Mouse (Mus musculus) frontal cortex, postnatal 14 days (tissue): ENCODE measurements around the gene Tyw3.

ENCODE experiments used
- DNase-seq, 2 experiments: peaks; one replicate each; pipeline ENCODE4 v3.0.0; 2022; ENCODE audit warnings: low spot score in 2 of 2

Gene Tyw3

GRCm38 (mm10) chr3:154565437-154565836 lies 31.5 kb downstream of the Tyw3 start:
- DNase-seq: no peak

GRCm38 (mm10) chr3:154562192-154562591 lies 34.7 kb downstream of the Tyw3 start:
- DNase-seq: no peak

- no peak for DNase-seq
Observed at GRCm38 (mm10) chr3:154551035-154551411, 45.9 kb downstream of the Tyw3 start.

DNA sequence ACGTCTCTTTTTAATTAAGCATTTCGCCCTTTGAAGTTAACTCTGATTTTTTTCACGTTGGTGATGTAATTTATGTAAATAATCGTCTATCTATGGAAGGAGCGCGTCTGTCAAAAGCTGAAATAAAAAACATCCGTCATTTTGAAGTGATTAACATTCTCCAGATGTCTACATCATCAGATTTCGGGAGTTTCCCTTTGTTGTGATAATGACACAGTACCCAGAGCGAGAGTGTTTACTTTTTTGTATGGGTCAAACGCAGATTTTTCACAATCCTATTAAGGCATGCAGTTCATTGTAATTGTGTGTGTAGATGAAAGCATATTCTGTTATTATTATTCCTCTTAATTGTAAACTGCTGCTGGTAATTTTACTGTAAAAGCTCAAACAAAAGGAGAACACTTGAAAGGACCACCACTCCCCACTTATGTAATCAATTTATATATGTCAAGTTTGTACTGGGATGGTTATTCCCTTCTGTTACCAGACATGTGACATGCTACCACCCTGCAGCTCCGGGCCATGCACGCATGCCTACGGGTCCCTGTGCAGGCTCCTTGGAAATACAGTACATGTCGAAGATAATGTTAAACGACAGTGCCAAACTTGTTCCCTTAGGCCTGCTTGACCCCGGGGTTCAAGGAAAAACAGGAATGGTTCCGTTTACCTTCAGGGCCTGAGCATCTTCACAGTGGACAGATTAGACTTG lies 46.4 kb downstream of the Tyw3 start:
- DNase-seq: no peak

GRCm38 (mm10) chr3:154548868-154549301 lies 48.0 kb downstream of the Tyw3 start:
- DNase-seq: no peak

- no peak for DNase-seq
Observed at GRCm38 (mm10) chr3:154547549-154548426, 49.1 kb downstream of the Tyw3 start.

DNA sequence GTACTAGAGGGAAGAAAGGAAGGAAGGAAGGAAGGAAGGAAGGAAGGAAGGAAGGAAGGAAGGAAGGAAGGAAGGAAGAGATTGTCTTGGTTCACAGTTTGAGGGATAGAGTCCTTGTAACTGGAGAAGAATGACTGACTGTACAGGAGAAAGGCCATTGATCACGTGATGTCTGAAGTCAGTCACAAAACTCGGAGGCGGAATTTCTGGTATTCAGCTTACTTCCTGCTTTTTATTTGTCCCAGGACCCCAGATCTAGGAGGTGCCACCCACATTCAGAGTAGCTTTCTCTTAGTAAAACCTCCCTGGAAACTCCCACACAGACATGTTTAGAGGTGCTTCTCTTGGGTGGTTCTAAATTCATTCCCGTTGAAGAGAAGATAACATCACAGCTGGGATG lies 50.7 kb downstream of the Tyw3 start:
- no peak for DNase-seq

DNA sequence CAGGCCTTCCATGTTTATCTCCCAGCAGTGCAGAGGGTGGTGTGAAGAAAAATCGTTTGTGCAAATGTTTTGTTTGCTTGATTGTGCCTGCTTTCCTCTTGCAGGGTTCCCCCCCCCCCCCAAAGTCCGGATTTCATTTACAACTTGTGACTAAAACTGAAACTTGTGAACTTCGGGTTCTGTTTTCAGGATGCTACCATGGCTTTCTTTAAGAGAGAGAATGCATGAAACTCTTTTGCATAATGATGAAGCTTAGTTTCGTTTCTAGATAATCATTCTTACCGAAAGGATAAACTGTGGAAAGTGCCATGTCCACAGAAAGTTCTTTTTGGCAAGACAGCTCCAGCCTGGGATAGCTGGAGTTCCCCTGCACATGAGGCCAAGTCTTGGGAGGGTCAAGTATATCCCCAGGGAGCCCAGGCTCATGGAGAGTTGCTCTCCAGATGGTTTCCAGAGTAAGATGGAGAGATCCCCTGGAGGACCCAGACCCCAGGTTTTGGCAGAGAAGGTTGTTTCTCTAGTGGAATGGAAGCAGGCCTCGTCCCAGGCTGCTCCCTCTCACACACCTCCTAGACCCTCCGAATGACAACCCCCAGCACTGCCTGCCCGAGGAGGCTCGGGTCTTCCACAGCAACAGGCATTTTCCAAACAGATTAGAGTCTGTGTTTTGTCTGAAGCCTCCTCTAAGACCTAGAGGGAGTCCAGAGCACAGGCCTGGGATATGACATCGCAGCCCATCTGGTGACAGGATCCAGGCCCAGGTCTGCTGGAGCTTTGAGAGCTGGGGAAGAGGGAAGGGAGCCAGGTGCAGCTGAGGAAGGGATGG lies 56.6 kb downstream of the Tyw3 start:
- DNase-seq: no peak

GRCm38 (mm10) chr3:154536134-154536533 lies 60.8 kb downstream of the Tyw3 start:
- no peak for DNase-seq

DNA sequence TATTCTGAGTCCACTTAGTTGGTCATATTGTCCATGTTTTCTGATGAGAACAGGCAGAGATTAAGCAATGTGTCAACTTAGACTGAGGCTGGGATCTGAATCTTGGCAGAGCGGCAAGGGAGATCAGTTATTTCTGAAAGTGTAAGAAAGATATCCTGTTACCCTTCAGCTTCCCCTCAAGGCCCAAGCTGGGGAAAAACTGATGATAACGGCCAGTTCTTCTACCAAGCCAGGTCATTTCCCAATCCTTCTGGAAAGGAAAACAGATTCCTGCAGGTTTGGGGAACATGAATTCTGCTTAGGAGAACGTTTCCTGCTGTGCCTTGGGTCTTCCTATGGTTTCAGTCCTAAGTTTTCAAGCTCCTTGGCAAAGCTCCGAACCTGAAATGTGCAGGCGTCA lies 63.7 kb downstream of the Tyw3 start:
- no peak for DNase-seq

GRCm38 (mm10) chr3:154528973-154529372 lies 67.9 kb downstream of the Tyw3 start:
- no peak for DNase-seq

- no peak for DNase-seq
Observed at GRCm38 (mm10) chr3:154526610-154527009, 70.3 kb downstream of the Tyw3 start.
